Mouse (Mus musculus) CD4-positive naive resting alpha-beta T cell, adult 76 days (primary cell): ENCODE results near the gene Pmm1. TPM values are rescaled to one million over a fixed set of nuclear protein-coding genes. Genes with fewer than 3 reads are reported as not detected.

ENCODE experiments used
- total RNA-seq: library from RNA; stranded (reverse); gene quantifications from one replicate; pipeline ENCODE4 v1.2.4, GENCODE M21; 2023

Gene Pmm1
- total RNA-seq, result 13.0 TPM

GRCm38 (mm10) chr15:81960171-81961077, at the start of gene Pmm1:
TSS of gene Pmm1 (minus strand) at chr15:81960930.

GRCm38 (mm10) chr15:81987646-81988045, 26.9 kb upstream of the Pmm1 start, which contains the start of gene Xrcc6:
TSS of gene Xrcc6 (plus strand) at chr15:81987835.

DNA sequence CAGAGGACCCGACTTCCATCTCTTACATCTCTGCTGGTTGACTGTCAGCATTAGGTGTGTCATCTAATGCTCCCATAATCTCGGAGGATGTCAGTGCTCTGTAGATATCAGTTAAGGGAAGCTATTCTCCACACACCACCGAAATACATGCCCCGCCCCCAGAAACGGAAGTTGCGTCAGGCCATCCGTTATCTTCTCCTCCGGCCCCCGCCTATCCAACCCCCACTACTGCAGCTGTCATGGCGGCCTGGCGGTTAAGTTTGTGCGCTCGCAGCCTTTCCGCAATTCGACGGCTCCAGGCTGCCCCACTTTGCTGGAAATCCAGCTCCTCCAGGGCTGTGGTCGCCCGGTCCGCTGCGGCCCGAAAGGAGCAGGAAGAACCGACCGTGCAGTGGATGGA, 19.6 kb upstream of the Pmm1 start, which contains the start of gene 1700029P11Rik:
1700029P11Rik (plus strand) TSS at position 220 of the 400 bp plus-strand sequence.

GRCm38 (mm10) chr15:81936679-81937078, 24.1 kb downstream of the Pmm1 start, which contains the start of gene Csdc2:
TSS of gene Csdc2 (plus strand) at chr15:81936759.

DNA sequence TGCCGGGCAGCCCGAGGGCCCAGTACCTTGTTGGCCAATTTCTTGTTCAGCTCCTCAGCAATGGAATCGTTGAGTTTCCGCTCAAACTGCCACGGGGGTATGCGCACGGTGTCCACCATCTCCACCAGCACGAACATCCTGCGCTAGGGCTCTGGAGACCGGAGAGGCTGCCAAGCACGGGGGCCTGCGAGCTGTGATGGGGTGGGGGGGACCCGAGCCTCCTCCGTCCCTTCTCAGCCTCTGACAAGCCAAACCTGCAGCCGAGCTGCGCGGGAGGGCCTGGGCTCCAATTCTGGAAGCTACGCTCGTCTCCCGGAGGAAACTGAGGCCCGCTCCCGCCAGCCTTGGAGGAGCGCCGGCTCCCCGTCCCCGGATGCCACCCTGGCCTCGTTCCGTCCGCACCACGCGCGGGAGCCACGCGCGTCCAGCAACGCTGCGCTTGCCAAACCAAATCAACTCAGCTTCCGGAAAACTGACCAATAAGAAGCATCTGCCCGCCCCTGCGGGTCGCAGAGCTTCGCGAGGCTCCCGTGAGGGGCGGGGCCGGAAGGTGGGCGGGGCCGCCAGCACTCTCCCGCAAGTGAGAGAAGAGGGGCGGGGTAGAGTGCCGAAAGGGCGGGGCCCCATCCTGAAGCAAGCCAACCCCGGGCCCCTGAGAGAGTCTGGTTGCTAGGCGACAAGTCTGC, 34.8 kb downstream of the Pmm1 start, which contains the start of gene Polr3h:
Polr3h (minus strand) TSS at position 481 of the 686 bp plus-strand sequence.

Other genes starting within 250 kb of the Pmm1 start
- 19.0 TPM for gene Zc3h7b, start 215.9 kb downstream of the Pmm1 start, total RNA-seq
- gene Rangap1, start 215.4 kb downstream of the Pmm1 start, total RNA-seq, result 71.0 TPM
- gene Tef, start 158.5 kb downstream of the Pmm1 start, total RNA-seq, result 25.6 TPM
- gene Tob2, start 102.1 kb downstream of the Pmm1 start, total RNA-seq, result 108 TPM
- 51.6 TPM for gene Phf5a, start 89.0 kb downstream of the Pmm1 start, total RNA-seq
- gene Aco2, start 88.6 kb downstream of the Pmm1 start, total RNA-seq, result 156 TPM
- gene Polr3h, start 34.7 kb downstream of the Pmm1 start, total RNA-seq, result 11.5 TPM
- gene Csdc2, start 24.2 kb downstream of the Pmm1 start, total RNA-seq, result not detected
- not detected for gene 1700029P11Rik, start 19.6 kb upstream of the Pmm1 start, total RNA-seq
- 21.7 TPM for gene Xrcc6, start 26.9 kb upstream of the Pmm1 start, total RNA-seq
- 18.6 TPM for gene Desi1, start 72.9 kb upstream of the Pmm1 start, total RNA-seq
- 79.1 TPM for gene Snu13, start 86.7 kb upstream of the Pmm1 start, total RNA-seq
- gene 4930407I10Rik, start 98.2 kb upstream of the Pmm1 start, total RNA-seq, result not detected
- not detected for gene Mei1, start 109.1 kb upstream of the Pmm1 start, total RNA-seq
- 33.6 TPM for gene Ccdc134, start 167.0 kb upstream of the Pmm1 start, total RNA-seq
- gene Srebf2, start 186.3 kb upstream of the Pmm1 start, total RNA-seq, result 239 TPM